Mouse (Mus musculus): Measurements from ENCODE around the gene Iqsec1.

- TF ChIP-seq ZMIZ1 (IDR thresholded peaks at IDR 0.05; ENCODE audit: low read depth, low read length) (no peak), MXI1 (IDR thresholded peaks at IDR 0.05; ENCODE audit: low read depth, low read length) (no peak), EP300 (IDR thresholded peaks at IDR 0.05; ENCODE audit: low read length) (no peak), POLR2A (IDR thresholded peaks at IDR 0.05; ENCODE audit: low read depth, low read length) (no peak), CTCF (conservative IDR thresholded peaks at IDR 0.05 in 1 of 2, IDR thresholded peaks at IDR 0.05 in 1 of 2; ENCODE audit: low read depth in 2 of 2, low read length in 2 of 2) (no peak), ZKSCAN1 (IDR thresholded peaks at IDR 0.05; ENCODE audit: borderline replicate concordance, low read depth, low read length) (no peak), MAFK (IDR thresholded peaks at IDR 0.05; ENCODE audit: insufficient replicate concordance, low read length) (no peak), SMC3 (IDR thresholded peaks at IDR 0.05; ENCODE audit: low read depth, low read length) (no peak), UBTF (IDR thresholded peaks at IDR 0.05; ENCODE audit: low read depth, low read length) (no peak), RAD21 (IDR thresholded peaks at IDR 0.05; ENCODE audit: low read depth, low read length) (no peak)
Observed at GRCm38 (mm10) chr6:90868033-90868432, 120.5 kb downstream of the Iqsec1 start.
